Mouse (Mus musculus): Measurements from ENCODE around the gene Arcn1.

DNA sequence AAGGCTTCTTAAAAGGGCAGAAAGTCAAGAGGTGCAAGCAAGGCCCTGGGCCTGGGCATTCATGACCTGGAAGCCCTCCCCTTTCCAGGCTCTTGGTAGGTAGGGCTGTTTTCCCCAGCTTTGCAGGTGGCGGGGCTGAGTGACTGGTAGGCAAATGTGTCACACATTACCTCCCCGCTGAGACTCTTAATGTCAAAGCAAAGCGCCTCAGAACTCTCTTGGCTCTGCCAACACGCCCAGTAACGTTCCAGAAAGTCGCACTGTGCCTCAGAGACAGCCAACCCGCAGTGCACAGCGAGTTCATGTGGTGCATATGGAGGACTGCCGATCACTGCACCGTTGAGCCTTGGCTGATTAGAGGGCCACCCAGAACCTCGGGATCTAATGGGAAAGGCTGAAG is 74.6 kb downstream of the Arcn1 start:
- TF ChIP-seq CTCF (IDR thresholded peaks at IDR 0.05; ENCODE audit: extremely low read depth, insufficient read depth, insufficient read length, insufficient replicate concordance) (no peak), POLR2A (IDR thresholded peaks at IDR 0.05; ENCODE audit: low read depth, low read length) (no peak)

Measured in spleen, adult 2 months (tissue).